Mouse (Mus musculus) MEL (cell line): ENCODE data around the gene Rasd2.

Source experiments
- CTCF ChIP-seq, 3 experiments: IDR thresholded peaks in 2 of 3; conservative IDR thresholded peaks in 1 of 3; 2 replicates each; pipeline ENCODE4 v1.5.1; 2011 to 2012; ENCODE audit warnings: low read length in 3 of 3, low read depth in 2 of 3, mild to moderate bottlenecking in 2 of 3, improper control_type of control experiment in 1 of 3, inconsistent platforms in 1 of 3, mixed read lengths in 1 of 3, moderate library complexity in 1 of 3; ENCODE audit not compliant: control insufficient read depth in 1 of 3, insufficient read depth in 1 of 3, poor library complexity in 1 of 3, severe bottlenecking in 1 of 3
- EP300 ChIP-seq, 2 experiments: IDR thresholded peaks; 2 replicates each; pipeline ENCODE4 v1.6.1; 2011; ENCODE audit warnings: improper control_type of control experiment in 2 of 2, low read length in 2 of 2, low read depth in 1 of 2, mild to moderate bottlenecking in 1 of 2
- GABPA ChIP-seq: IDR thresholded peaks from 2 replicates; pipeline ENCODE4 v1.6.1; 2012; ENCODE audit warnings: low read depth, mild to moderate bottlenecking, inconsistent platforms, low read length, improper control_type of control experiment, moderate library complexity
- MAX ChIP-seq: IDR thresholded peaks from 2 replicates; pipeline ENCODE4 v1.6.1; 2011; ENCODE audit warnings: low read length, improper control_type of control experiment
- MAZ ChIP-seq: IDR thresholded peaks from 2 replicates; pipeline ENCODE4 v1.6.1; 2012; ENCODE audit warnings: low read depth, mild to moderate bottlenecking, inconsistent platforms, low read length, improper control_type of control experiment
- NELFE ChIP-seq: IDR thresholded peaks from 2 replicates; pipeline ENCODE4 v1.6.1; 2011; ENCODE audit warnings: low read depth, low read length, improper control_type of control experiment
- POLR2AphosphoS5 ChIP-seq: IDR thresholded peaks from 2 replicates; pipeline ENCODE4 v1.6.1; 2012; ENCODE audit warnings: low read depth, borderline replicate concordance, mild to moderate bottlenecking, inconsistent platforms, low read length, moderate library complexity, mixed read lengths
- ZKSCAN1 ChIP-seq: IDR thresholded peaks from 2 replicates; pipeline ENCODE4 v1.6.1; 2012; ENCODE audit warnings: low read depth, mild to moderate bottlenecking, inconsistent platforms, low read length, improper control_type of control experiment, moderate library complexity

GRCm38 (mm10) chr8:75198300-75198699, 15.4 kb upstream of the Rasd2 start:
- TF ChIP-seq GABPA, result no peak
- no peak for TF ChIP-seq MAZ
- no peak for TF ChIP-seq ZKSCAN1
- no peak for TF ChIP-seq EP300 (IDR thresholded peaks at IDR 0.05; ENCODE audit: low read depth in 1 of 2, low read length in 2 of 2)
- no peak for TF ChIP-seq CTCF (IDR thresholded peaks at IDR 0.05 in 2 of 3, conservative IDR thresholded peaks at IDR 0.05 in 1 of 3; ENCODE audit: control insufficient read depth in 1 of 3, insufficient read depth in 1 of 3, low read depth in 2 of 3, low read length in 3 of 3, poor library complexity in 1 of 3, severe bottlenecking in 1 of 3)
- TF ChIP-seq MAX, result no peak
- no peak for TF ChIP-seq POLR2AphosphoS5
- TF ChIP-seq NELFE, result no peak
